Mouse (Mus musculus) small intestine, adult 2 months (tissue): ENCODE data around the gene Srd5a3. TPM values are rescaled to one million over a fixed set of nuclear protein-coding genes. Genes with fewer than 3 reads are reported as not detected.

Source experiments
- H3K27ac ChIP-seq: fragments of 200-500 bp; 2 replicates; pipeline ENCODE4 v1.5.1; 2012; ENCODE audit warnings: low read depth, low read length, control low read depth, inconsistent platforms; ENCODE audit not compliant: insufficient read depth
- H3K27me3 ChIP-seq: fragments of 200-500 bp; 2 replicates; pipeline ENCODE4 v1.6.1; 2012; ENCODE audit warnings: mild to moderate bottlenecking, moderate library complexity, low read length, inconsistent platforms; ENCODE audit not compliant: control insufficient read depth, insufficient read depth
- H3K36me3 ChIP-seq: fragments of 200-500 bp; 2 replicates; pipeline ENCODE4 v1.6.1; 2012; ENCODE audit warnings: mild to moderate bottlenecking, low read length, control low read depth, inconsistent platforms; ENCODE audit not compliant: control insufficient read depth, insufficient read depth
- H3K4me1 ChIP-seq: fragments of 200-500 bp; 2 replicates; pipeline ENCODE4 v1.6.1; 2012; ENCODE audit warnings: low read length, inconsistent platforms, mixed read lengths; ENCODE audit not compliant: control insufficient read depth, insufficient read depth, insufficient read length
- H3K4me3 ChIP-seq: fragments of 200-500 bp; 2 replicates; pipeline ENCODE4 v1.5.1; 2012; ENCODE audit warnings: low read depth, mild to moderate bottlenecking, control low read depth, inconsistent platforms, low read length, moderate library complexity
- CTCF ChIP-seq: fragments of 200-500 bp; IDR thresholded peaks from 2 replicates; pipeline ENCODE4 v1.5.1; 2012; ENCODE audit warnings: low read depth, mild to moderate bottlenecking, control low read depth, inconsistent platforms, low read length, moderate library complexity, mixed read lengths; ENCODE audit not compliant: insufficient replicate concordance, insufficient read length; ENCODE audit errors: extremely low read depth
- POLR2A ChIP-seq: fragments of 200-500 bp; IDR thresholded peaks from 2 replicates; pipeline ENCODE4 v1.6.1; 2012; ENCODE audit warnings: low read depth, mild to moderate bottlenecking, control low read depth, inconsistent platforms, low read length, moderate library complexity
- WGBS: fragments of 180-500 bp; shearing (Covaris S2); methylation state at CpG from one replicate; pipeline ENCODE4 v1.1.7; 2018; 5-methylcytosine and 5-hydroxymethylcytosine counted together
- polyA plus RNA-seq: library from polyadenylated mRNA; depleted of rRNA; stranded (reverse); fragments of >200 nt; gene quantifications from 2 replicates; pipeline ENCODE4 v1.2.3, GENCODE M21; 2012

The Srd5a3 gene
- polyA plus RNA-seq, 1 experiment, result 159 TPM

- WGBS, result 78% methylated on average over 1 of the region's 1 CpGs
- Histone ChIP-seq H3K4me1 (no peaks in the 10 kb centered on the region), H3K27ac (no peak overlapping the region), H3K36me3 (no peaks in the 10 kb centered on the region), H3K27me3 (no peaks in the 10 kb centered on the region), H3K4me3 (no peak overlapping the region)
- TF ChIP-seq POLR2A (no peak), CTCF (no peak)
Observed at GRCm38 (mm10) chr5:76137586-76137985, 2.5 kb upstream of the Srd5a3 start.

- 94% methylated on average over 1 of the region's 1 CpGs for whole genome bisulfite sequencing
- Histone ChIP-seq H3K4me3 (no peak overlapping the region), H3K27me3 (no peaks in the 10 kb centered on the region)
Observed at GRCm38 (mm10) chr5:76138071-76138470, 2.0 kb upstream of the Srd5a3 start.

GRCm38 (mm10) chr5:76138512-76138911 lies 1.6 kb upstream of the Srd5a3 start:
- Histone ChIP-seq H3K27ac (no peak overlapping the region), H3K27me3 (no peaks in the 10 kb centered on the region), H3K36me3 (no peaks in the 10 kb centered on the region), H3K4me1 (no peaks in the 10 kb centered on the region), H3K4me3 (no peak overlapping the region)
- TF ChIP-seq CTCF (no peak), POLR2A (no peak)
- 77% methylated on average over 10 of the region's 10 CpGs for WGBS

More at GRCm38 (mm10) chr5:76138071-76138470, 2.0 kb upstream of the Srd5a3 start:
- Histone ChIP-seq H3K4me1 (no peaks in the 10 kb centered on the region), H3K36me3 (no peaks in the 10 kb centered on the region), H3K27ac (no peak overlapping the region)
- TF ChIP-seq POLR2A (no peak), CTCF (no peak)

- TF ChIP-seq CTCF (no peak), POLR2A (no peak)
- no peaks in the 10 kb centered on the region for H3K27me3 ChIP-seq
- H3K4me3 ChIP-seq, result no peak overlapping the region
- WGBS, result 69% methylated on average over 7 of the region's 7 CpGs
- no peaks in the 10 kb centered on the region for H3K4me1 ChIP-seq
- H3K36me3 ChIP-seq, result no peaks in the 10 kb centered on the region
- no peak overlapping the region for H3K27ac ChIP-seq
Observed at GRCm38 (mm10) chr5:76139171-76139671, 850 bp upstream of the Srd5a3 start.

- H3K27ac ChIP-seq, result peak overlapping the region; percentile 88
- no peaks in the 10 kb centered on the region for H3K36me3 ChIP-seq
- no peak for TF ChIP-seq POLR2A
- TF ChIP-seq CTCF, result no peak
- H3K27me3 ChIP-seq, result no peaks in the 10 kb centered on the region
- no peaks in the 10 kb centered on the region for H3K4me1 ChIP-seq
- 2% methylated on average over 9 of the region's 9 CpGs for WGBS
- peak overlapping the region; percentile 81 for H3K4me3 ChIP-seq
Observed at GRCm38 (mm10) chr5:76140730-76141066, 627 bp downstream of the Srd5a3 start.

- WGBS, result 87% methylated on average over 4 of the region's 4 CpGs
- Histone ChIP-seq H3K4me1 (no peaks in the 10 kb centered on the region; the same call in 1 of the 2 replicates), H3K27me3 (no peaks in the 10 kb centered on the region), H3K4me3 (no peak overlapping the region), H3K36me3 (no peaks in the 10 kb centered on the region), H3K27ac (no peak overlapping the region)
- TF ChIP-seq CTCF (no peak), POLR2A (no peak)
Observed at GRCm38 (mm10) chr5:76143356-76143755, 3.3 kb downstream of the Srd5a3 start.

DNA sequence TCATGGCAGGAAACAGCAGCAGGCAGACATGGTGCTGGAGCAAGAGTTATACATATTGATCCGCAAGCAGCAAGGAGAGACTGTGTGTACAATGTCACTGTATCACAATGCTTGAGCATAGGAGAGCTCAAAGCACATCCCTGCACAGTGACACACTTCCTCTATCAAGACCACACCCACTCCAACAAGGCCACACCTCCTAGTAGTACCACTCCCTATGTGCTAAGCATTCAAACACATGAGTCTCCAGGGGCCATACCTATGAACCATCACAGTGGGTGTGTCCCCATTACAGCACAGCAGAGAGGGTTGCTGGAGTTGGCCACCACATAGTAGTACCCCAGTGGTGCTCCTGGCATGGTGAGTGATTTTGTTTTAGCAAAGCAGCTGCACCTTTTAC lies 6.3 kb downstream of the Srd5a3 start:
- 97% methylated on average over 1 of the region's 1 CpGs for WGBS
- Histone ChIP-seq H3K36me3 (peaks cover 7% of the 10 kb centered on the region; the same call in 1 of the 2 replicates), H3K27ac (no peak overlapping the region), H3K4me1 (no peaks in the 10 kb centered on the region; the same call in 1 of the 2 replicates), H3K27me3 (no peaks in the 10 kb centered on the region), H3K4me3 (no peak overlapping the region)
- TF ChIP-seq CTCF (no peak), POLR2A (no peak)

DNA sequence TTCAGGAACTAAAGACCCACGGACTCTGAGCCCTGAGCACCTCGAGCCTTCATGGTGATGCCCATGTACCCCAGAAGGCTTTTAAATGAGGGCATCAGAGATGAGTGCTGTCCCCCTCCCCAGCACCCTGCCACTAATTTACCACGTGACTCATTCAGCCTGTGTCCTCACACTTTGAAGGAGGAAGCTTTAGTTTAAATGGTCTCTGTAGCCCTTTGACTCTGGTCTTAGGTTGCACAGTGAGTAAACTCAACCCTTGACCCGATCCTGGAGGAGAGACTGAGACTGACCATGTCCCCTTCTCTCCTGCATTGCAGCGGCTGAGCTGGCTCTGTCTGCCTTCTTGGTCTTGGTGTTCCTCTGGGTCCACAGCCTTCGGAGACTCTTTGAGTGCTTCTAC lies 9.4 kb downstream of the Srd5a3 start:
- TF ChIP-seq CTCF (no peak), POLR2A (no peak)
- Histone ChIP-seq H3K4me1 (peaks cover 2% of the 10 kb centered on the region; the same call in 1 of the 2 replicates), H3K36me3 (peaks cover 9% of the 10 kb centered on the region; the same call in 1 of the 2 replicates), H3K27ac (no peak overlapping the region), H3K4me3 (no peak overlapping the region), H3K27me3 (no peaks in the 10 kb centered on the region)
- 95% methylated on average over 6 of the region's 6 CpGs for WGBS
